Mouse (Mus musculus): ENCODE measurements around the gene B4galt4. TPM values are rescaled to one million over a fixed set of nuclear protein-coding genes. Genes with fewer than 3 reads are reported as not detected.

Gene B4galt4
- polyA plus RNA-seq, 1 experiment from 2014 or later: 40.0 TPM

DNA sequence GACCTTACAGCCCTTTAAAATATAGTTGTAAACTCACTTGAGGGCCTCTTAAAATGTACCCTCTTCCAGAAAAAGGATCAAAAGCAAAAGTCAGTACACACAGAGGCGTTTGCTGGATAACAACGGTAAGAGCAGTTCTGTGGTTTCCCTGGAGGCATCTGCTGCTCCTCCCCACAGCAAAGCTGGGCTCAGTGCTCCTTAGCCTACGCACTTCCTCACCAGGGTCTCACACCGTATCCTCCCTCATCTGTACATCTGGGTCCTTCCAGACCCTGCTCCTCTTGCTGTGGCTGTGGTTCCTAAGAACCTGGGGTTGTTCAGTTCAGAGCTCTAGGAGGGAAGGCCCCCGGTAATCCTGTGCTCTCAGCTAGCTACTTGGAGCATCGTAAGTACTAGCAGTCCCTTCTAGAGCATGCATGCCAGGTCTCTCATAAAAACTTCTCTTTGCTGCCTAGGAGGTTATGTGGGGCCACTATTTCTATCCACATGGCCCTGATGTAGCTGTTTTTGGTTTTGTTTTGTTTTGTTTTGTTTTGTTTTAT is 18.8 kb downstream of the B4galt4 start:
- no peak overlapping the region for H3K4me3 ChIP-seq (replicated peaks; ENCODE audit: low read length)
- H3K9ac ChIP-seq: no peak overlapping the region
- ATAC-seq (ENCODE audit: low FRiP score): no peak
- H3K4me2 ChIP-seq (replicated peaks): no peak overlapping the region
- H3K27ac ChIP-seq: no peak overlapping the region
- no peaks in the 10 kb centered on the region for H3K4me1 ChIP-seq (replicated peaks; ENCODE audit: control insufficient read depth, insufficient read depth, low read length)
- no peak for DNase-seq (ENCODE audit: low spot score)
- 88% methylated on average over 6 of the region's 6 CpGs for WGBS
- H3K27me3 ChIP-seq (ENCODE audit: control insufficient read depth, insufficient read depth, low read length): no peaks in the 10 kb centered on the region
- H3K36me3 ChIP-seq (replicated peaks; ENCODE audit: control insufficient read depth, insufficient read depth): peaks cover 47% of the 10 kb centered on the region
- no peaks in the 10 kb centered on the region for H3K9me3 ChIP-seq (ENCODE audit: control insufficient read depth, low read length)

DNA sequence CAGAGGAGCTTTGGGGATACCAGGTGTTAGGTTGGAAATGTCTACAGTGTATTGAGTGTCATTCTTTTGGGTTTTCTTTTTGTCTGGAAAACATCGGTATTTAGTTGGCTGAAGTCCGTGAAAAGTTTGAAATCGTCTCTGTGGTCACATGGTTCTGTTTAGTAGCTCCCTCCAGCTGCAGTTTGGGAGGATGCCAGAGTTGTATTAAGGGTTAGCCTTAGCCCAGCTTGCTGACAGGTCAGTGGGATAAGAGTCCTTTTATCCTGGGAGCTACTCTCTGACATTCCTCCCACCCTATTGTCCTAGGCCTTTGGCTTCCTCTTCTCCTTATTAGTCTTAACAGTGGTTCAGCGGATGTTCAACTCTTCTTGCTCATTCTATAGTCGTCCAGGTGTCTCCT is 19.9 kb downstream of the B4galt4 start:
- Histone ChIP-seq H3K4me3 (replicated peaks; ENCODE audit: low read length) (no peak overlapping the region), H3K36me3 (replicated peaks; ENCODE audit: control insufficient read depth, insufficient read depth) (peaks cover 56% of the 10 kb centered on the region), H3K27me3 (ENCODE audit: control insufficient read depth, insufficient read depth, low read length) (no peaks in the 10 kb centered on the region), H3K4me2 (replicated peaks) (no peak overlapping the region), H3K27ac (no peak overlapping the region), H3K4me1 (replicated peaks; ENCODE audit: control insufficient read depth, insufficient read depth, low read length) (no peaks in the 10 kb centered on the region), H3K9ac (no peak overlapping the region), H3K9me3 (ENCODE audit: control insufficient read depth, low read length) (no peaks in the 10 kb centered on the region)
- DNase-seq (ENCODE audit: low spot score) (no peak), ATAC-seq (ENCODE audit: low FRiP score) (no peak)
- 84% methylated on average over 5 of the region's 5 CpGs for WGBS

DNA sequence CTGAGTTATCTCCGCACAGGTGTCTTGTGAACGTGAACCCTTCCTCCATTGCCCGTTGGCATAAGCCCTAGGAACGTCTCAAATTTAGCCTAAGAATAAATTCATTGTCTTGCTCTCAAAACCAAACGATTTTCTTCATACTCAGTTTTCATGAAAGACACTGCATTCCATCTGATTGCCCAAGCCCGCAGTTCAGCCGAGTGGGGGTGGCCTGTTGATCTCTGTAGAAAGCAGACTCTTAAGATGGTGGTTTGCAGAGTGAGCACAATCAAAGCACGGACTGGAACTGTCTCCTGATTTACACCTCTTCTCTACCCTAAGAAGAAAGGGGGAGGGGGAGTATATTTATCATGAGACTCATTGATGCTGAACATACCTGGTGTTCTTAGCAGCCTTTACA is 20.3 kb downstream of the B4galt4 start:
- 88% methylated on average over 8 of the region's 8 CpGs for WGBS
- H3K36me3 ChIP-seq (replicated peaks; ENCODE audit: control insufficient read depth, insufficient read depth): peaks cover 56% of the 10 kb centered on the region

DNA sequence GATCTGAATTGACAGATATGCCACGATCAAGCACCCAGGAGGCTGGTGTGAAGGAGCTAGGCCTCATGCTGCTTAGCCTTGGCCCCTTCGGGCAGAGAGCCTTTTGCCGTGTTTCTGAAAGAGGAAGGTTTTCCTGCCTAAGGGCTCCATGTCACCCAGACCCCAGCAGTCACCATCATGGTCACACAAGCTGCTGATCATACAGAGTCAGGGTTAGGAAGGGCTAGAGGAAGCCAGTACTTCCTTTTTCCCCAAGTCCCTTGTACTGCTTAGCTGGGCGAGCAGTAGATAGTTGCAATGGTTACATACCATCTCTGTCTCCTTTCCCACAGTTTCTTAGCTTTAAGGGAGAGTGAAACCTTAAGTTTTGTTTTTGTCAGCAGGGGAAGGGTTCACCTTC is 21.4 kb downstream of the B4galt4 start:
- Histone ChIP-seq H3K9me3 (ENCODE audit: control insufficient read depth, low read length) (no peaks in the 10 kb centered on the region), H3K4me1 (replicated peaks; ENCODE audit: control insufficient read depth, insufficient read depth, low read length) (no peaks in the 10 kb centered on the region), H3K27ac (no peak overlapping the region), H3K4me2 (replicated peaks) (no peak overlapping the region), H3K4me3 (replicated peaks; ENCODE audit: low read length) (no peak overlapping the region), H3K27me3 (ENCODE audit: control insufficient read depth, insufficient read depth, low read length) (no peaks in the 10 kb centered on the region), H3K9ac (no peak overlapping the region), H3K36me3 (replicated peaks; ENCODE audit: control insufficient read depth, insufficient read depth) (peaks cover 56% of the 10 kb centered on the region)
- ATAC-seq (ENCODE audit: low FRiP score): no peak
- WGBS: 81% methylated on average over 4 of the region's 4 CpGs
- DNase-seq (ENCODE audit: low spot score): no peak

More for the DNA sequence above, 20.3 kb downstream of the B4galt4 start:
- H3K4me1 ChIP-seq (replicated peaks; ENCODE audit: control insufficient read depth, insufficient read depth, low read length): no peaks in the 10 kb centered on the region
- H3K4me3 ChIP-seq (replicated peaks; ENCODE audit: low read length): no peak overlapping the region
- no peak overlapping the region for H3K9ac ChIP-seq
- H3K9me3 ChIP-seq (ENCODE audit: control insufficient read depth, low read length): no peaks in the 10 kb centered on the region
- no peaks in the 10 kb centered on the region for H3K27me3 ChIP-seq (ENCODE audit: control insufficient read depth, insufficient read depth, low read length)
- DNase-seq (ENCODE audit: low spot score): no peak
- no peak overlapping the region for H3K27ac ChIP-seq
- no peak for ATAC-seq (ENCODE audit: low FRiP score)
- no peak overlapping the region for H3K4me2 ChIP-seq (replicated peaks)

DNA sequence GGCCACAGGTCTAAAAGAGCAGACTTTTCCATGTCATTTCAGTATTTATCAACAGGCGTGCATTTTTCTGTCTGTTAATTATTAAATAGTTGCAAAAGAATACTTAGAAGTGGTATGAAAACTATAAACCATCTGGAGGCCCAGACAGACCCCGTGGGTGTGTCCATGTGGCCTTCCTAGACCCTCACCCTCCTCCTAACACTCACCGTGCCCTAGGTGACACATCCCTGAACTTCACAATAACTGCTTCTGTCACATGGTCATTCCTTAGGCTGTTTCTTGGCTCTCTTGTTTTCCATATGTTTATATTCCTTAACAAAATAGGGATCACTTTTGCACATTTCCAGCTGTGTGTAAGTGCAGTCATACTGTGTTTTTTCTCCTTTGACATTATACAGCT is 24.6 kb downstream of the B4galt4 start:
- Histone ChIP-seq H3K27ac (no peak overlapping the region), H3K4me1 (replicated peaks; ENCODE audit: control insufficient read depth, insufficient read depth, low read length) (no peaks in the 10 kb centered on the region), H3K36me3 (replicated peaks; ENCODE audit: control insufficient read depth, insufficient read depth) (peaks cover 58% of the 10 kb centered on the region), H3K27me3 (ENCODE audit: control insufficient read depth, insufficient read depth, low read length) (no peaks in the 10 kb centered on the region), H3K9me3 (ENCODE audit: control insufficient read depth, low read length) (no peaks in the 10 kb centered on the region), H3K9ac (no peak overlapping the region), H3K4me3 (replicated peaks; ENCODE audit: low read length) (no peak overlapping the region), H3K4me2 (replicated peaks) (no peak overlapping the region)
- DNase-seq (ENCODE audit: low spot score) (no peak), ATAC-seq (ENCODE audit: low FRiP score) (no peak)
- 69% methylated on average over 3 of the region's 3 CpGs for WGBS

DNA sequence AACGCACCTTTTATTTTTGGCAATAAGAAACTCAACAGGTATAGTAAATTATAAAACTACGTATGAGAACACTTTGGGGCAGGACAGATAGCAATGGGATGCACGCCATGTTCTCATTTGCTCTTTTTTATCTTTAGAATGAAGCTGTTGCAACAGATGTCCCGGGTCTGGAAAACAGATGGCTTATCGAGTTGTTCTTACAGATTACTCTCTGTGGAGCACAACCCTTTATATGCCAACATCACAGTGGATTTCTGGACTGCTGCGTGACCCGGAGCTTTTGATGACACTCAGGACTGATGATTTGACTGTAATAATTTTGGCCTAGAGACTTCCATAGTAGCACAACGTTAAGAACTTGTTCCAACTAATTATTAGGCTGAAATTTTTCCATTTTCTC is 25.7 kb downstream of the B4galt4 start:
- H3K4me2 ChIP-seq (replicated peaks): no peak overlapping the region
- no peak for ATAC-seq (ENCODE audit: low FRiP score)
- no peaks in the 10 kb centered on the region for H3K9me3 ChIP-seq (ENCODE audit: control insufficient read depth, low read length)
- H3K4me1 ChIP-seq (replicated peaks; ENCODE audit: control insufficient read depth, insufficient read depth, low read length): no peaks in the 10 kb centered on the region
- no peak overlapping the region for H3K27ac ChIP-seq
- no peaks in the 10 kb centered on the region for H3K27me3 ChIP-seq (ENCODE audit: control insufficient read depth, insufficient read depth, low read length)
- no peak for DNase-seq (ENCODE audit: low spot score)
- H3K36me3 ChIP-seq (replicated peaks; ENCODE audit: control insufficient read depth, insufficient read depth): peaks cover 58% of the 10 kb centered on the region
- 81% methylated on average over 8 of the region's 8 CpGs for WGBS
- H3K4me3 ChIP-seq (replicated peaks; ENCODE audit: low read length): no peak overlapping the region
- no peak overlapping the region for H3K9ac ChIP-seq

DNA sequence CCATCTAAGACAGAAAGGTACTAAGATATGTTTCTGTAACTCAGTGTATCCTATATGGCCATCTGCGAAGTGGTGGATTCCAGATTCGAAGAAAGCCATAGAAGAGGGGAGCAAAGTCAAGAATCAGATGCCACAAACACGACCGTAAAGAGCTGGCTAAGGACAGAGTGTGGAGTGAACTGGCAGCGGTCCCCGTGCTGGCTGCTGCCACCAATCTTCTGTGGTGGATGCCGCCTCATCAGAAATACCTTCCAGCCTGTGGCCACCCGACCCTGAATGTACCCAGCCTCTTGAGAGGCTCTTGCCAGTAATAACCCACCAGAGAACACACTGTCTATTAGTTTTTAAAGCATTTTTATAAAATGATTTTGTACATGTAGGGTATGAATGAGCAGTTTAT is 26.3 kb downstream of the B4galt4 start:
- DNase-seq (ENCODE audit: low spot score) (no peak), ATAC-seq (ENCODE audit: low FRiP score) (no peak)
- no peaks in the 10 kb centered on the region for H3K4me1 ChIP-seq (replicated peaks; ENCODE audit: control insufficient read depth, insufficient read depth, low read length)
- no peak overlapping the region for H3K27ac ChIP-seq
- H3K36me3 ChIP-seq (replicated peaks; ENCODE audit: control insufficient read depth, insufficient read depth): peaks cover 52% of the 10 kb centered on the region
- H3K4me2 ChIP-seq (replicated peaks): no peak overlapping the region
- WGBS: 95% methylated on average over 8 of the region's 8 CpGs
- H3K9ac ChIP-seq: no peak overlapping the region
- no peaks in the 10 kb centered on the region for H3K27me3 ChIP-seq (ENCODE audit: control insufficient read depth, insufficient read depth, low read length)
- no peaks in the 10 kb centered on the region for H3K9me3 ChIP-seq (ENCODE audit: control insufficient read depth, low read length)
- no peak overlapping the region for H3K4me3 ChIP-seq (replicated peaks; ENCODE audit: low read length)

DNA sequence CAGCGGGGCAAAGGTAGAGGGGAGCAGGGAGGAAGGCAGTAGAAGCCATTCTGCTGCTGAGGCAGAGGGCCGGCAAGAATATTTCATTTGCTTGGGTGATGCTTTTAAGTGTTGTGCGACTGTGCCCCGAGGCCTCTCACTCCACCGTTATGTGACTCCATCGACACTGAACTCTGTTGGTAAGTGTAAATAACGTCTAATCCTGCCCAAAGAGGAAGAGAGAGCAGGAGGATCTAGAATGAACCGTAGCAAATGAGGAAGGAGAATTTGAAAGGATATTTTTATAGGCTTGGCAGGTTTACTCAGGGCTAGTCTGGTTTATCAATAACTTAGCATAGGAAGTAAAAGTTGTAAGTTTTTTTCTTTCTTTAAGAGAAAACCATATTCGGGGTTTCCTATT is 27.5 kb downstream of the B4galt4 start:
- WGBS: 91% methylated on average over 9 of the region's 9 CpGs
- no peaks in the 10 kb centered on the region for H3K9me3 ChIP-seq (ENCODE audit: control insufficient read depth, low read length)
- H3K27ac ChIP-seq: no peak overlapping the region
- H3K27me3 ChIP-seq (ENCODE audit: control insufficient read depth, insufficient read depth, low read length): no peaks in the 10 kb centered on the region
- H3K4me3 ChIP-seq (replicated peaks; ENCODE audit: low read length): no peak overlapping the region
- H3K4me2 ChIP-seq (replicated peaks): no peak overlapping the region
- H3K9ac ChIP-seq: no peak overlapping the region
- no peak for DNase-seq (ENCODE audit: low spot score)
- no peak for ATAC-seq (ENCODE audit: low FRiP score)
- H3K36me3 ChIP-seq (replicated peaks; ENCODE audit: control insufficient read depth, insufficient read depth): peaks cover 43% of the 10 kb centered on the region
- H3K4me1 ChIP-seq (replicated peaks; ENCODE audit: control insufficient read depth, insufficient read depth, low read length): no peaks in the 10 kb centered on the region

DNA sequence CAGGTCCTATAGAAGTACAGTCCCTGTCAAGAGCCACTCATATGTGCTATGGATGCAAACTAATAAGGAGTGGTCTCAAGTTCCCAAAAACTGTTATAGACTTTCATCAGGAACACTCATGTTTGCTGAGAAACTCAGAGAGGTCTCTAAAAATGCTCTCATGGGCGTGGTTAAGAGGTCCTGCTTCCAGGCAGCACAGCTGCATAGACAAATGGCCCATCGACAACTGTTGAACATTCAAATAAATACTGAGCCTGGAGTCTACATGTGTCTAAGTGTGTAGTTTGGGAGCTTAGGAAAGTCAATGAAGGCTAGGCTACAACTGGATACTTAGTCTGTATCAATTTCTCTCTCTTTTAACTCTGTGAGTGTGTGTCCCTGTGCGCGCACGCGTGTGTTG is 29.1 kb downstream of the B4galt4 start:
- DNase-seq (ENCODE audit: low spot score): no peak
- no peak for ATAC-seq (ENCODE audit: low FRiP score)
- Histone ChIP-seq H3K9ac (no peak overlapping the region), H3K4me2 (replicated peaks) (no peak overlapping the region), H3K4me1 (replicated peaks; ENCODE audit: control insufficient read depth, insufficient read depth, low read length) (no peaks in the 10 kb centered on the region), H3K36me3 (replicated peaks; ENCODE audit: control insufficient read depth, insufficient read depth) (peaks cover 31% of the 10 kb centered on the region), H3K27me3 (ENCODE audit: control insufficient read depth, insufficient read depth, low read length) (no peaks in the 10 kb centered on the region), H3K27ac (no peak overlapping the region), H3K9me3 (ENCODE audit: control insufficient read depth, low read length) (no peaks in the 10 kb centered on the region), H3K4me3 (replicated peaks; ENCODE audit: low read length) (no peak overlapping the region)
- 95% methylated on average over 6 of the region's 6 CpGs for WGBS

DNA sequence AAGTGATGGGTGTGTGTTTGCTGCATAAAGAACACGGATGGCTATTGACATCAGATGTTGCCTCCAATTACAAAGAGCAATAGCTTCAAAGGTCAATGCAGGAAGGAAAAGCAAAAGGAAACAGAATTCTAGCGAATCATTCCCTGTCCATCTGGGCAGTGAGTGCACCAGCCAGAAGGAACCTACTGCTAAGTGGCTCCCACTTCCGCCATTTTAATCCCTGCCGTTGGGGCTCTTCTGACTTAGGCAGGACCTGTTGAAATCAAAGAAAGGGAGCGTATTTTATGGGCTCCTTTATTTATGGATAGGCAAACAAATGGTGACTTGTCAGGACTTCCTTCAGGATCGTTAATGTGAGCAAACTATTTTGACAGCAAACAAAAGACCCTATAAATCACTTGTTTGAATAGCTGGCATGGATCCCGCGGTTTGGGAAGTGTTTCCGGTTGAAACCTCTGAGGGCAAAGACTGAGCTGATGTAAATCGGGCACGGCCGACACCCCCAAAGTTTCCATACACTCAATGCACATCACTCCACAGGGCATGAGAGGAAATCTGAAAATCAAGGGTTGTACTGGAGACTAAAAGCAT is 30.9 kb downstream of the B4galt4 start:
- H3K9me3 ChIP-seq (ENCODE audit: control insufficient read depth, low read length): no peaks in the 10 kb centered on the region
- ATAC-seq (ENCODE audit: low FRiP score): no peak
- DNase-seq (ENCODE audit: low spot score): no peak
- no peak overlapping the region for H3K4me2 ChIP-seq (replicated peaks)
- H3K27me3 ChIP-seq (ENCODE audit: control insufficient read depth, insufficient read depth, low read length): no peaks in the 10 kb centered on the region
- H3K4me1 ChIP-seq (replicated peaks; ENCODE audit: control insufficient read depth, insufficient read depth, low read length): no peaks in the 10 kb centered on the region
- H3K4me3 ChIP-seq (replicated peaks; ENCODE audit: low read length): no peak overlapping the region
- H3K27ac ChIP-seq: no peak overlapping the region
- H3K9ac ChIP-seq: no peak overlapping the region
- H3K36me3 ChIP-seq (replicated peaks; ENCODE audit: control insufficient read depth, insufficient read depth): peaks cover 14% of the 10 kb centered on the region
- 48% methylated on average over 12 of the region's 12 CpGs for WGBS
